11 mouse cellular contexts compared by ENCODE assay signal in the genomic region with DNA sequence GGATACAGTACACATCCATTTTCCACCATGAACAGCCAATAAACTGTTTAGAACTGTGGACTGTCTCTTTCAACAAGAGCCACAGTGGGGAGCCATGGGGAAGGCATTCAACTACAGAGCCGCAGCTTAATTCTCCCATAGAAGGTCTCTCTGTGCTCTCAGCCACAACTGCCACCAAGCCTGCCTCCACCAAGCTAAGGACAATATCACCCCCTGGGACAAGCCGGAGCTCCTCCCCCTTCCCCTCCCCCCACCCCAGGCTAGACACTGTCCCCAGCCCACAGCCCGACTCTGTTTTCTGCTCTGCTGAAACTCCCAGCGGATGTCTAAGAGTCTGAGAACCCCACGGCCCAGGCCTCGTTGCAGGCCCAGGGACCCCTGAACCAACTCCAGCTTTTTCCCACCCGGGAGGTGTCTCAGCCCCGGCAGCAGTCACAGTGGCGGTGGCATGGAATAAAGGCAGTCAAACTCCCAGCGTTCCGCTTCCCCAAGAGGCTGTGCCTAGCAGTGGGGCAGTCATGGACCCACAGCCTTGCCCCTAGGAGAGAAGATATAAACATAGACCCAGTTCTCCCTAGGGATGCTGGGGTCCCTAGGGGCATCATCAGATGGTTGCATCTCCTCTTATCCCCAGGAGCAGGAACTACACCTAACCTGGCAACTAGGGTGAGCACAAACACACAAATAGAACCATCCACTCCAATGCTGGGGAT. TPM values are rescaled to one million over a fixed set of nuclear protein-coding genes. Genes with fewer than 3 reads are reported as not detected.
DNase-seq lines count a peak whose midpoint lies in the region; ATAC-seq and TF ChIP-seq lines count a peak whose summit lies in the region.
"Had no signal": no experiment of that assay in that cellular context is flagged by ENCODE, and none has a peak within 500 bp of the region (broad histone marks: within the 10 kb centered on the region; RNA-seq: fewer than 3 reads in every experiment).

No protein-coding gene starts in this region.

- DNase-seq in heart, embryonic 10.5 days (ENCODE audit: low spot score) = no peak
- DNase-seq in heart, adult 11 months = no peak
- DNase-seq in thymus, postnatal 25 days = peak; percentile 25
- DNase-seq in thymus, postnatal 0 days (ENCODE audit: low spot score) = no peak
- peak; percentile 56 for DNase-seq in hindbrain, postnatal 0 days (ENCODE audit: low spot score)
- DNase-seq in retina, postnatal 1 day = peak; percentile 56
- no peak for DNase-seq in cerebellum, postnatal 14 days
- no peak for DNase-seq in ovary, postnatal 36 days (ENCODE audit: low spot score)

- peak; percentile 57; the same call in 1 of the 2 replicates for ATAC-seq in hindbrain, postnatal 0 days
- ATAC-seq: inflammation-experienced regulatory T-cells, adult 6 months had no signal

- peaks cover 17% of the 10 kb centered on the region for H3K4me1 ChIP-seq in heart, embryonic 10.5 days
- H3K4me1 ChIP-seq in hindbrain, postnatal 0 days (ENCODE audit: insufficient read depth, low read length) = peaks cover 5% of the 10 kb centered on the region

- no peaks in the 10 kb centered on the region for H3K27me3 ChIP-seq in heart, embryonic 10.5 days (ENCODE audit: insufficient read depth, poor library complexity, severe bottlenecking)
- H3K27me3 ChIP-seq in hindbrain, postnatal 0 days (ENCODE audit: insufficient read depth, low read length) = no peaks in the 10 kb centered on the region

- H3K9me3 ChIP-seq in heart, embryonic 10.5 days = no peaks in the 10 kb centered on the region
- no peaks in the 10 kb centered on the region for H3K9me3 ChIP-seq in hindbrain, postnatal 0 days (ENCODE audit: low read length)

- no peak overlapping the region for H3K4me2 ChIP-seq in hindbrain, postnatal 0 days (ENCODE audit: low read depth, low read length)

- H3K4me3 ChIP-seq in heart, embryonic 10.5 days = peak overlapping the region; percentile 33
- H3K4me3 ChIP-seq in hindbrain, postnatal 0 days (ENCODE audit: low read length) = no peak overlapping the region
- H3K4me3 ChIP-seq: myocyte had no signal

- no peak overlapping the region for H3K9ac ChIP-seq in hindbrain, postnatal 0 days (replicated peaks; ENCODE audit: low read length)

- H3K27ac ChIP-seq in heart, embryonic 10.5 days = peak overlapping the region; percentile 37; the same call in 1 of the 2 replicates
- peak overlapping the region; percentile 48; the same call in 1 of the 2 replicates for H3K27ac ChIP-seq in hindbrain, postnatal 0 days

- H3K36me3 ChIP-seq in heart, embryonic 10.5 days = no peaks in the 10 kb centered on the region
- H3K36me3 ChIP-seq in hindbrain, postnatal 0 days (ENCODE audit: insufficient read depth, low read length) = no peaks in the 10 kb centered on the region

- no peak for TF ChIP-seq CTCF in hindbrain, postnatal 0 days (IDR thresholded peaks at IDR 0.05; ENCODE audit: low read depth)

- 20% methylated on average over 11 of the region's 11 CpGs for whole genome bisulfite sequencing in heart, embryonic 10.5 days
- WGBS in hindbrain, postnatal 0 days = 10% methylated on average over 11 of the region's 11 CpGs

RNA-seq across cellular contexts. Expression of a gene that starts 1.0 kb away (rescaled TPM):
- polyA plus RNA-seq in heart, embryonic 10.5 days (2016; fragmentation: Nextera tagmentation; extraction: Ambion mirVana) = 0.10 TPM in 1 of 2 replicates, not detected in the other
- 0.17 TPM in 1 of 2 replicates, not detected in the other for polyA plus RNA-seq in thymus, postnatal 0 days (2015; fragmentation: Nextera tagmentation; extraction: Ambion mirVana)
- 0.16 TPM in 1 of 2 replicates, not detected in the other for total RNA-seq in hindbrain, postnatal 0 days (2014; rRNA removed)
- polyA plus RNA-seq in hindbrain, postnatal 0 days (2015; fragmentation: Nextera tagmentation; extraction: Ambion mirVana) = 0.16 and 0.24 TPM in 2 replicates
- polyA plus RNA-seq: limb, embryonic 14.5 days; myocyte had no signal

RNA-seq across cellular contexts. Expression of a gene that starts 1.1 kb away (rescaled TPM):
- polyA plus RNA-seq in heart, embryonic 10.5 days (2016; fragmentation: Nextera tagmentation; extraction: Ambion mirVana) = not detected in 2 replicates
- polyA plus RNA-seq in thymus, postnatal 0 days (2015; fragmentation: Nextera tagmentation; extraction: Ambion mirVana) = 0.08 TPM in 1 of 2 replicates, not detected in the other
- total RNA-seq in hindbrain, postnatal 0 days (2014; rRNA removed) = not detected in 2 replicates
- polyA plus RNA-seq in hindbrain, postnatal 0 days (2015; fragmentation: Nextera tagmentation; extraction: Ambion mirVana) = not detected in 2 replicates
- polyA plus RNA-seq: inflammation-experienced regulatory T-cells, adult 6 months; limb, embryonic 14.5 days; myocyte had no signal

Comparison
In these comparisons a context has a peak if more than half of its experiments do, and no peak if none do; other contexts are left out.
1. DNase-seq: peak in thymus, postnatal 25 days (single experiment), hindbrain, postnatal 0 days (single experiment) and retina, postnatal 1 day (single experiment); none in heart, embryonic 10.5 days (single experiment), heart, adult 11 months (single experiment), thymus, postnatal 0 days (single experiment), cerebellum, postnatal 14 days (0 of 2) and ovary, postnatal 36 days (single experiment).